ENCODE assay signal across 16 mouse cellular contexts in genomic region chr7:67996202-67996960, GRCm38 (mm10). TPM values are rescaled to one million over a fixed set of nuclear protein-coding genes. Genes with fewer than 3 reads are reported as not detected.
DNase-seq lines count a peak whose midpoint lies in the region; ATAC-seq and TF ChIP-seq lines count a peak whose summit lies in the region.
"Had no signal": no experiment of that assay in that cellular context is flagged by ENCODE, and none has a peak within 500 bp of the region (broad histone marks: within the 10 kb centered on the region; RNA-seq: fewer than 3 reads in every experiment).

No protein-coding gene starts in this region.

- H3K4me2 ChIP-seq in hindbrain, embryonic 13.5 days: no peak overlapping the region
- H3K4me2 ChIP-seq in midbrain, embryonic 12.5 days (replicated peaks): no peak overlapping the region
- H3K4me2 ChIP-seq: forebrain, embryonic 12.5 days; intestine, embryonic 15.5 days had no signal

- peak overlapping the region; percentile 46 for H3K27ac ChIP-seq in hindbrain, embryonic 13.5 days
- H3K27ac ChIP-seq in hindbrain, embryonic 10.5 days: no peak overlapping the region
- 0 out of 2 replicates have a peak overlapping the region, but pooled peaks have one; percentile 1 for H3K27ac ChIP-seq in midbrain, embryonic 12.5 days (replicated peaks)
- H3K27ac ChIP-seq in kidney, adult 2 months (ENCODE audit: insufficient read depth, low read depth, low read length): no peak overlapping the region
- H3K27ac ChIP-seq: forebrain, embryonic 12.5 days; intestine, embryonic 15.5 days had no signal

- no peaks in the 10 kb centered on the region for H3K36me3 ChIP-seq in hindbrain, embryonic 13.5 days
- H3K36me3 ChIP-seq in hindbrain, embryonic 10.5 days: peaks cover 19% of the 10 kb centered on the region
- no peaks in the 10 kb centered on the region for H3K36me3 ChIP-seq in midbrain, embryonic 12.5 days
- no peaks in the 10 kb centered on the region for H3K36me3 ChIP-seq in kidney, adult 2 months (ENCODE audit: control insufficient read depth, insufficient read depth, low read length)
- H3K36me3 ChIP-seq: intestine, embryonic 15.5 days had no signal

- no peaks in the 10 kb centered on the region for H3K27me3 ChIP-seq in hindbrain, embryonic 13.5 days
- no peaks in the 10 kb centered on the region for H3K27me3 ChIP-seq in hindbrain, embryonic 10.5 days (ENCODE audit: insufficient read depth, poor library complexity, severe bottlenecking)
- H3K27me3 ChIP-seq in midbrain, embryonic 12.5 days: no peaks in the 10 kb centered on the region
- no peaks in the 10 kb centered on the region for H3K27me3 ChIP-seq in kidney, adult 2 months (replicated peaks; ENCODE audit: control insufficient read depth, insufficient read depth, low read length)
- H3K27me3 ChIP-seq: forebrain, embryonic 12.5 days; intestine, embryonic 15.5 days had no signal

- WGBS in hindbrain, embryonic 13.5 days: 49% methylated on average over 12 of the region's 12 CpGs
- WGBS in hindbrain, embryonic 10.5 days: 75% methylated on average over 12 of the region's 12 CpGs
- 62% methylated on average over 12 of the region's 12 CpGs for WGBS in midbrain, embryonic 12.5 days
- 55% methylated on average over 12 of the region's 12 CpGs for WGBS in kidney, adult 2 months

- no peaks in the 10 kb centered on the region for H3K9me3 ChIP-seq in hindbrain, embryonic 13.5 days
- H3K9me3 ChIP-seq in hindbrain, embryonic 10.5 days: no peaks in the 10 kb centered on the region
- no peaks in the 10 kb centered on the region for H3K9me3 ChIP-seq in midbrain, embryonic 12.5 days
- H3K9me3 ChIP-seq: forebrain, embryonic 12.5 days; intestine, embryonic 15.5 days had no signal

- no peak for TF ChIP-seq CTCF in brain, embryonic 14.5 days (IDR thresholded peaks at IDR 0.05; ENCODE audit: borderline replicate concordance, extremely low read depth, insufficient read depth, insufficient read length)
- TF ChIP-seq CTCF in kidney, adult 2 months (conservative IDR thresholded peaks at IDR 0.05; ENCODE audit: insufficient read depth, insufficient read length, low read depth, low read length): no peak

- H3K4me1 ChIP-seq in hindbrain, embryonic 13.5 days (replicated peaks): peaks cover 49% of the 10 kb centered on the region
- H3K4me1 ChIP-seq in hindbrain, embryonic 10.5 days (replicated peaks): peaks cover 41% of the 10 kb centered on the region
- H3K4me1 ChIP-seq in midbrain, embryonic 12.5 days: peaks cover 37% of the 10 kb centered on the region
- peaks cover 22% of the 10 kb centered on the region for H3K4me1 ChIP-seq in kidney, adult 2 months (ENCODE audit: control insufficient read depth, insufficient read depth, low read length)

- TF ChIP-seq POLR2A in brain, embryonic 14.5 days (IDR thresholded peaks at IDR 0.05; ENCODE audit: borderline replicate concordance, extremely low read depth, insufficient read depth, insufficient read length, poor library complexity, severe bottlenecking): no peak
- no peak for TF ChIP-seq POLR2A in kidney, adult 2 months (IDR thresholded peaks at IDR 0.05; ENCODE audit: low read depth, low read length)

- no peak for ATAC-seq in hindbrain, embryonic 13.5 days (ENCODE audit: low FRiP score)
- no peak for ATAC-seq in midbrain, embryonic 12.5 days (ENCODE audit: low FRiP score, low read depth)
- ATAC-seq in cerebellum, adult (ENCODE audit: insufficient number of reproducible peaks, low FRiP score, low TSS enrichment): no peak
- ATAC-seq: intestine, embryonic 15.5 days had no signal

- H3K9ac ChIP-seq in hindbrain, embryonic 13.5 days: no peak overlapping the region; the same call in 1 of the 2 replicates
- no peak overlapping the region for H3K9ac ChIP-seq in midbrain, embryonic 12.5 days (replicated peaks)
- H3K9ac ChIP-seq: forebrain, embryonic 12.5 days; intestine, embryonic 15.5 days had no signal

- no peak for DNase-seq in hindbrain, embryonic 10.5 days (ENCODE audit: low spot score)
- DNase-seq in lung, postnatal 10 days: peak; percentile 26
- DNase-seq in lung, postnatal 4 days: no peak
- DNase-seq in brain, embryonic 14.5 days (ENCODE audit: low read depth): peak; percentile 24
- no peak for DNase-seq in kidney, adult 2 months
- DNase-seq: cerebellum, postnatal 10 days; gastrocnemius, postnatal 10 days; kidney, postnatal 14 days; layer of hippocampus, adult 9-11 months; thymus, postnatal 4 days had no signal

- no peak overlapping the region for H3K4me3 ChIP-seq in hindbrain, embryonic 13.5 days
- H3K4me3 ChIP-seq in hindbrain, embryonic 10.5 days: no peak overlapping the region
- H3K4me3 ChIP-seq in midbrain, embryonic 12.5 days: no peak overlapping the region
- no peak overlapping the region for H3K4me3 ChIP-seq in kidney, adult 2 months (ENCODE audit: insufficient read depth, low read depth, low read length)
- H3K4me3 ChIP-seq: forebrain, embryonic 12.5 days; intestine, embryonic 15.5 days; myocyte had no signal

RNA-seq across cellular contexts. Expression of gene Igf1r, which starts 43.8 kb away (rescaled TPM):
- 24.9 and 26.8 TPM in 2 replicates for polyA plus RNA-seq in hindbrain, embryonic 13.5 days (2015; fragmentation: Nextera tagmentation; extraction: Ambion mirVana)
- polyA plus RNA-seq in hindbrain, embryonic 10.5 days (2016; fragmentation: Nextera tagmentation; extraction: Ambion mirVana): 19.7 and 24.9 TPM in 2 replicates
- polyA plus RNA-seq in brain, embryonic 14.5 days (2012; rRNA removed): 26.5 and 40.6 TPM in 2 replicates
- polyA plus RNA-seq in midbrain, embryonic 12.5 days (2016; fragmentation: Nextera tagmentation; extraction: Ambion mirVana): 36.9 and 37.6 TPM in 2 replicates
- polyA plus RNA-seq in kidney, adult 2 months (2012; rRNA removed): 26.2 and 29.2 TPM in 2 replicates

Comparison
In these comparisons a context has a peak if more than half of its experiments do, and no peak if none do; other contexts are left out.
1. H3K27ac ChIP-seq: peak in hindbrain, embryonic 13.5 days (single experiment) and midbrain, embryonic 12.5 days (single experiment); none in hindbrain, embryonic 10.5 days (single experiment) and kidney, adult 2 months (single experiment).
2. DNase-seq: peak in lung, postnatal 10 days (single experiment) and brain, embryonic 14.5 days (single experiment); none in hindbrain, embryonic 10.5 days (single experiment), lung, postnatal 4 days (0 of 2) and kidney, adult 2 months (single experiment).